Mouse (Mus musculus): ENCODE measurements around the gene Plekhn1. TPM values are rescaled to one million over a fixed set of nuclear protein-coding genes. Genes with fewer than 3 reads are reported as not detected.

The Plekhn1 gene
- polyA plus RNA-seq, 1 experiment from 2014 or later: 27.7 TPM

DNA sequence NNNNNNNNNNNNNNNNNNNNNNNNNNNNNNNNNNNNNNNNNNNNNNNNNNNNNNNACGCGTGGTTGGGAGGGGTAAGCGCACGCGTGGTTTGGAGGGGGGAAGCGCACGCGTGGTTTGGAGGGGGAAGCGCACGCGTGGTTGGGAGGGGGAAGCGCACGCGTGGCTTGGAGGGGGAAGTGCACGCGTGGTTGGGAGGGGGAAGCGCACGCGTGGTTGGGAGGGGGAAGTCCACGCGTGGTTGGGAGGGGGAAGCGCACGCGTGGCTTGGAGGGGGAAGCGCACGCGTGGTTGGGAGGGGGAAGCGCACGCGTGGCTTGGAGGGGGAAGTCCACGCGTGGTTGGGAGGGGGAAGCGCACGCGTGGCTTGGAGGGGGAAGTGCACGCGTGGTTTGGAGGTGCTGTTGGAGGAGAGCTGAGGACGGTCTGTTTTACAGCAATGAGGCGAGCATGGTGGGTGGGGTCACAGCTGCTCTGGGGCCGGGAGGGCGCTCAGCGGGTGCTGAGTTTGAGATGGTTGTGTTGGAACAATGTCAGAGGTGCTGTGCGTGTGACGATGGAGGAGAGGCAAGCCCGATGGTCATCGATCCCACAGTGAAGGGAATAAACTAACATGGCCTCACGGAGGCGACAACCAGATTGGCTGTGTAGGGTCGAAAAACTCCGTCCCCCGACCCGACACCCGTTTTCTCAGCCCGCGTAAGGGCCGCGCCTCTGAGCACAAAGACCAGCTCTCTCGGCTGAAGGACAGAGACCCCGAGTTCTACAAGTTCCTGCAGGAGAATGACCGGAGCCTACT is 2.2 kb upstream of the Plekhn1 start:
- 25% methylated on average over 55 of the region's 60 CpGs for WGBS
- Histone ChIP-seq H3K4me3 (replicated peaks; ENCODE audit: low read depth, low read length) (peak overlapping the region; percentile 89), H3K36me3 (ENCODE audit: control insufficient read depth, insufficient read depth, low read length) (peaks cover 62% of the 10 kb centered on the region), H3K27ac (replicated peaks; ENCODE audit: low read depth, low read length) (peak overlapping the region; percentile 87; the same call in 1 of the 2 replicates), H3K9ac (replicated peaks; ENCODE audit: low read length) (peak overlapping the region; percentile 73; the same call in 1 of the 2 replicates), H3K4me1 (ENCODE audit: control insufficient read depth, insufficient read depth, low read length) (peaks cover 13% of the 10 kb centered on the region), H3K27me3 (ENCODE audit: control insufficient read depth, insufficient read depth, low read length) (no peaks in the 10 kb centered on the region), H3K9me3 (ENCODE audit: control insufficient read depth, low read length) (no peaks in the 10 kb centered on the region), H3K4me2 (ENCODE audit: low read length) (peak overlapping the region; percentile 89)
- DNase-seq (peak; percentile 8), ATAC-seq (ENCODE audit: low FRiP score, low TSS enrichment) (no peak)

DNA sequence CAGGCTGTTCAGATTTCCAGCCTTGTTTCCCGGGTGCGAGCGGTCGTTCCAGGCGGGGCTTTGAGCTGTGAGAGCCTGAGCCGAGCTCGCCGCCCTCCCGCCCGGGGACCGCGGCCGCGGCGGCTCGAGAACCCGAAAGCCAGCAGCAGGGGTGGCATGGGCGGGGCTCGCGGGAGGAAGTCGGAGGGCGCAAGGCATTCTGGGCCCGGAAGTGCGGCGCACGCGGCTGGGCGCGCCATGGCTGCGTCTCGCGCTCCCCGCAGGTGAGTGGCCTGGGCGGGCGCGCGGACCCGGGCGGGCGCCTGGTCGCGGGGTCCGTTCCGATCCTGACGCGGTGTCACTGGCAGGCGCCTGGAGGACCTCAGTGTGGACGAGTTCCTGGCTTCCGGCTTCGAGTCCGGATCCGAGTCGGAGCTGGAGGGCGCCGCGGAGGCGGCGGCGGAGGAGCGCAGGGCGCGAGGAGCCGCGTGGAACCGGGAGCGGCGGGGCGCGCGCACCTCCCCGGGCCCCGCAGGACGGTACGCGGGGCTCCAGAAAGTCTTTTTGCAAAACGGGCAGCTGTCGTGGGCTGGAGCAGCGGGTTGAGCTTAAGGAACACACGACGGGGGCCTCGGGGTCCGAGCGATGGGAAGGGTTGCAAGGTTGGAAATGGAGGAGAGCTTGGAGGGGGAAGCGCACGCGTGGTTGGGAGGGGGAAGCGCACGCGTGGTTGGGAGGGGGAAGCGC is 1.3 kb upstream of the Plekhn1 start, which contains the start of gene Noc2l:
TSS of gene Noc2l (plus strand) at position 203 of the 726 bp plus-strand sequence.
- under 1% methylated on average over 90 of the region's 90 CpGs for WGBS

DNA sequence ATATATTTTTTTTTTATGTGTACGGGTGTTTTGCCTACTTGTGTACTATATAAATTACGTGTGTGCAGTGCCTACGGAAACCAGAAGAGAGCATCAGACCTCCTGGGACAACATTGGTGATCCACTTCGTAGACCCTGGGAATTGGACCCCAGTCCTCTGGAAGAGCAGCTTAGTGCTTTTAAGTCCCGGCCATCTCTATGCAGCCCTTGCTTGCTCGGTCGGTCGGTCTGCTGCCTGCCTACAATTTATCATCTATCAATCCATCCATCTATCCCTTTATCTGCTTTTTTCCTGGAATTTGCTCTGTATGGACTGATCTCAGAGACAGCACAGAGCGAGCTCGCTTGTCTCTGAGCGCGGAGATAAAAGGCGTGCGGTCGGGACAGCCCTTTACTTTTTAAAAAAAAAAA is 708 bp upstream of the Plekhn1 start:
- Histone ChIP-seq H3K27me3 (ENCODE audit: control insufficient read depth, insufficient read depth, low read length) (no peaks in the 10 kb centered on the region), H3K4me2 (ENCODE audit: low read length) (peak overlapping the region; percentile 89), H3K9ac (replicated peaks; ENCODE audit: low read length) (peak overlapping the region; percentile 73), H3K9me3 (ENCODE audit: control insufficient read depth, low read length) (no peaks in the 10 kb centered on the region), H3K4me1 (ENCODE audit: control insufficient read depth, insufficient read depth, low read length) (peaks cover 13% of the 10 kb centered on the region), H3K4me3 (replicated peaks; ENCODE audit: low read depth, low read length) (peak overlapping the region; percentile 89), H3K36me3 (ENCODE audit: control insufficient read depth, insufficient read depth, low read length) (peaks cover 62% of the 10 kb centered on the region), H3K27ac (replicated peaks; ENCODE audit: low read depth, low read length) (peak overlapping the region; percentile 87)
- DNase-seq: peak; percentile 83
- ATAC-seq (ENCODE audit: low FRiP score, low TSS enrichment): peak; percentile 28
- WGBS: 1% methylated on average over 15 of the region's 15 CpGs

More for the DNA sequence above, 1.3 kb upstream of the Plekhn1 start, which contains the start of gene Noc2l:
- DNase-seq (peak; percentile 97), ATAC-seq (ENCODE audit: low FRiP score, low TSS enrichment) (peak; percentile 89)
- Histone ChIP-seq H3K36me3 (ENCODE audit: control insufficient read depth, insufficient read depth, low read length) (peaks cover 62% of the 10 kb centered on the region), H3K9ac (replicated peaks; ENCODE audit: low read length) (peak within 1 kb of the TSS; percentile 73), H3K9me3 (ENCODE audit: control insufficient read depth, low read length) (no peaks in the 10 kb centered on the region), H3K4me1 (ENCODE audit: control insufficient read depth, insufficient read depth, low read length) (peaks cover 13% of the 10 kb centered on the region), H3K27me3 (ENCODE audit: control insufficient read depth, insufficient read depth, low read length) (no peaks in the 10 kb centered on the region), H3K4me3 (replicated peaks; ENCODE audit: low read depth, low read length) (peak within 1 kb of the TSS; percentile 89), H3K4me2 (ENCODE audit: low read length) (peak within 1 kb of the TSS; percentile 89), H3K27ac (replicated peaks; ENCODE audit: low read depth, low read length) (peak within 1 kb of the TSS; percentile 89)

DNA sequence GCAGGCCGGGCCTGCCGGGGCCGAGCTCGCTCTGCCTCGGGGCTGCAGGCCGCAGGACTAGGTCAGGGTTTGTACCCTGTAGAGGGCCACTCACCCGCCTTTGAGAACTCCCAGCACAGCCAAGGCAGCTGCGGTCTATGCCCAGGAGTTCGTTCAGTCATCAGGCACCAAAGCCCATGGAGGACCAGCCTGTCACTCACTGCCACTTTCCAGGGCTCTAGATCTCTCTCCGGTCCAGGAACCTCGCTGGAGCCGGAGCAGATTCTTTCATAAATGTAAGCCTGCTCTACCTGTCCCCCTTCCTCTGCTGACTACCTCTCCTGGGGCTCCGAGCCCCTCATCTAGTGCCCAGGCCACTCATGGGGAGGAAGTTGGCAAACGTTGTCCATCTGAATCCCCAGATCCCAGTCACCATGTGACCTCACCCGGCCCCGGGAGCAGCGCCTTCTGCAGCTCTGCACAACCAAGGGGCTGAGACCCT is 596 bp downstream of the Plekhn1 start:
- ATAC-seq (ENCODE audit: low FRiP score, low TSS enrichment): no peak; the same call in 1 of the 2 replicates
- Histone ChIP-seq H3K9ac (replicated peaks; ENCODE audit: low read length) (peak overlapping the region; percentile 73), H3K9me3 (ENCODE audit: control insufficient read depth, low read length) (no peaks in the 10 kb centered on the region), H3K4me3 (replicated peaks; ENCODE audit: low read depth, low read length) (peak overlapping the region; percentile 89), H3K4me2 (ENCODE audit: low read length) (peak overlapping the region; percentile 89), H3K27me3 (ENCODE audit: control insufficient read depth, insufficient read depth, low read length) (no peaks in the 10 kb centered on the region), H3K36me3 (ENCODE audit: control insufficient read depth, insufficient read depth, low read length) (peaks cover 62% of the 10 kb centered on the region), H3K27ac (replicated peaks; ENCODE audit: low read depth, low read length) (peak overlapping the region; percentile 89), H3K4me1 (ENCODE audit: control insufficient read depth, insufficient read depth, low read length) (peaks cover 13% of the 10 kb centered on the region)
- 3% methylated on average over 17 of the region's 17 CpGs for WGBS
- DNase-seq: peak; percentile 43

DNA sequence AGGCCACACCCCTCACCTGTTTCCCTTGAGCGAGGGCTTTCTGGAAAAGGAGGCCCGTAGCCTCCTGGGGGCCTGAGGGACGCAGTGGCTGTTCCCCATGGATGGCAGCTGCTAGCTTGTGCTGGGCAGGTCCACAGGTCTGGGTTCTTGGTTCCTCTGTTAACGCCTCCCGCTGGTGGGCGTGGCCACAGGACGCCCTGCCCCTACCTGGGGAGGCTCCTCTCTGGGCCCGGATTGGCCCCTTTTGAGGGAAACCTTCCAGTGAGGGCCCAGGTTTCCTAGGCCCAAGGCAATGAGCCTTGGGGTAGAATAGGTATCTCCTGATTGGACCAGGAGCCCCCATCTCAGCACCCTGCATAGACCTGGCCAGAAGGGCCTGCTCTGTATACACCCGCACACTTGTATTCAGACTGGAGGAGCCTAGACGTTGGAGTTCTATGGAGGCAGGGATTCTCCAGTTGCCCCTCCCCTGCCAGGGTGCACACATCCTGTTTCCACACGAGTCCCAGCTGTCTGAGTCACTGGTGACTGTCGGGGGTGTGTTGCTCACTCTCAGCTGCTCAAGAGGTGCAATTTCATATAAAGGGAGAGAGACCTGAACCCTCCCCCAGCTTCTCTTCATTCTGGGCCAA is 6.1 kb downstream of the Plekhn1 start:
- ATAC-seq (ENCODE audit: low FRiP score, low TSS enrichment): no peak
- 28% methylated on average over 12 of the region's 12 CpGs for WGBS
- Histone ChIP-seq H3K4me2 (ENCODE audit: low read length) (no peak overlapping the region), H3K4me1 (ENCODE audit: control insufficient read depth, insufficient read depth, low read length) (peaks cover 5% of the 10 kb centered on the region), H3K9ac (replicated peaks; ENCODE audit: low read length) (no peak overlapping the region), H3K27ac (replicated peaks; ENCODE audit: low read depth, low read length) (no peak overlapping the region), H3K36me3 (ENCODE audit: control insufficient read depth, insufficient read depth, low read length) (peaks cover 46% of the 10 kb centered on the region), H3K4me3 (replicated peaks; ENCODE audit: low read depth, low read length) (no peak overlapping the region), H3K9me3 (ENCODE audit: control insufficient read depth, low read length) (no peaks in the 10 kb centered on the region), H3K27me3 (ENCODE audit: control insufficient read depth, insufficient read depth, low read length) (no peaks in the 10 kb centered on the region)
- DNase-seq: no peak

DNA sequence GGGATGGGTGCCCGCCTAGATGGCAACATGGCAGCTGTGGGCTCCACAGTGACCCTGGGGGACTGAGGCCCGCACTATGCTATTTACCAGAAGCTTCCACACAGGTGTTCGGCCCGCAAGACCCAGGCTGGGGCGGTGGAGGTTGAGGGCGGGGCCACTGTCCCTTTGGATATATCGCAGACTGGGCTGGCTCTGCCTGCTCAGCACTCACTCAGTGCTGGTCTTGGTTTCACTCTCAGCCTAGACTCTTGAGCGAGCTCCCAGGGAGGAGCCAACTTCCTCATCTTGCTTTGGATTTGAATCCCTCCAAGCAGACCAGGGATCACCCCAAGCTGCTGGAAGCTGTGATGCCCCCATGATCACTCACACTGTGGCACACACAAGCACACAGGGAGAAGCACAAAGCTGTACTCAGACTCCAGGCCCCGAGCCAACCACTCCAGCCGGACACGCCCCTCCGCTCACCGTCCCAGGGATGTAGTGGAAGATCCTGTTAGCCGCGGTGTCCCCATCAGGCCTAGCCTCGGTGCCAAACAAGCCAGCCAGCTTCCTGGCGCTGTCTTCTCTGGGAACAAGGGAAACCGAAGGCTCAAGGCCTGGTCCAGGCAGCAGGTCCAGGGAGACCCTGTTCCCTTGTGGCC is 6.8 kb downstream of the Plekhn1 start:
- H3K36me3 ChIP-seq (ENCODE audit: control insufficient read depth, insufficient read depth, low read length): peaks cover 42% of the 10 kb centered on the region
- ATAC-seq (ENCODE audit: low FRiP score, low TSS enrichment) (no peak), DNase-seq (peak; percentile 21)
- no peaks in the 10 kb centered on the region for H3K4me1 ChIP-seq (ENCODE audit: control insufficient read depth, insufficient read depth, low read length)
- H3K4me3 ChIP-seq (replicated peaks; ENCODE audit: low read depth, low read length): no peak overlapping the region
- H3K27ac ChIP-seq (replicated peaks; ENCODE audit: low read depth, low read length): no peak overlapping the region
- no peaks in the 10 kb centered on the region for H3K27me3 ChIP-seq (ENCODE audit: control insufficient read depth, insufficient read depth, low read length)
- H3K9ac ChIP-seq (replicated peaks; ENCODE audit: low read length): no peak overlapping the region
- H3K4me2 ChIP-seq (ENCODE audit: low read length): no peak overlapping the region
- 32% methylated on average over 18 of the region's 18 CpGs for WGBS
- no peaks in the 10 kb centered on the region for H3K9me3 ChIP-seq (ENCODE audit: control insufficient read depth, low read length)

DNA sequence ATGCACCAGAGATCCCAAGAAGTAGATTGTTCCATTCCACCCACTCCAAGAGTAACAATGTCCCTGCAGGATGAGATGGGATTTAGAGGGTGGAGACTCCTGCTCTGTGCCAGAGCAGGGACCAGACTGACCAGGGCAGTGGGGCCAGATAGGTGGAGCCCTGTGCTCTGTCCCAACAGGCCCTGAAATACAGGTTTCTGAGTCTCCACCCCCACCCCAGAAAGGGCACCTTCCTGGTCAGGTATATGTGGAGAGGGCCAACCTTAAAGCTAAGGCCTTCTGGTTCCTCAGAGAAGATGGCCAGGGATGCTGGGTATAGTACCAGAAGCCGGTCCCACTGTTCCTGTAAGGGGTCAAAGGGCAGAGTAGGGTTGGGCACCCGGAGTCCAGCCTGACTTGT is 10.4 kb downstream of the Plekhn1 start:
- no peaks in the 10 kb centered on the region for H3K27me3 ChIP-seq (ENCODE audit: control insufficient read depth, insufficient read depth, low read length)
- no peak overlapping the region for H3K4me3 ChIP-seq (replicated peaks; ENCODE audit: low read depth, low read length)
- DNase-seq (no peak), ATAC-seq (ENCODE audit: low FRiP score, low TSS enrichment) (no peak)
- no peak overlapping the region for H3K4me2 ChIP-seq (ENCODE audit: low read length)
- H3K4me1 ChIP-seq (ENCODE audit: control insufficient read depth, insufficient read depth, low read length): no peaks in the 10 kb centered on the region
- 83% methylated on average over 2 of the region's 2 CpGs for WGBS
- H3K9me3 ChIP-seq (ENCODE audit: control insufficient read depth, low read length): no peaks in the 10 kb centered on the region
- H3K9ac ChIP-seq (replicated peaks; ENCODE audit: low read length): no peak overlapping the region
- no peak overlapping the region for H3K27ac ChIP-seq (replicated peaks; ENCODE audit: low read depth, low read length)
- peaks cover 6% of the 10 kb centered on the region for H3K36me3 ChIP-seq (ENCODE audit: control insufficient read depth, insufficient read depth, low read length)

DNA sequence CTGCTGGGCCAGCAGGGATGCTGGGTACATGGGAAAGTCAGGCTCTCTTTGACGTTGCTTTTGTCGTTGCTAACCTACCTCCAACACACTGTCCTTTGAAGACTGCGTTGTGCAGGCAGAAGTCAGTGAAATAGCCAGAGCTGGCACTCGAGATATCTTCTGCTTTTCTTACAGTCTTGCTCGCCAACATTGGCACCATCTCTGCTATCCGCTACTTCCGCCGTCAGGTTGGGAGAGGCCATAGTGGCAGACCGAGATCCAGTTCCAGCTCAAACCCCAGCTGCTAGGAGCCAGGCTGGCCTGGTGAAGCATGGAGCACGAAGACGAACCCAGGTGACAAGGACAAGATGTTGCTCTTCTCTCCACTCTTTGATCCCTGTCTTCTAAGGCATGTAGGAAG is 14.7 kb downstream of the Plekhn1 start:
- no peak overlapping the region for H3K4me2 ChIP-seq (ENCODE audit: low read length)
- 87% methylated on average over 11 of the region's 11 CpGs for WGBS
- no peaks in the 10 kb centered on the region for H3K27me3 ChIP-seq (ENCODE audit: control insufficient read depth, insufficient read depth, low read length)
- no peak overlapping the region for H3K9ac ChIP-seq (replicated peaks; ENCODE audit: low read length)
- H3K36me3 ChIP-seq (ENCODE audit: control insufficient read depth, insufficient read depth, low read length): 0 out of 2 replicates have a peak, but pooled peaks cover 2% of the 10 kb centered on the region
- DNase-seq (no peak), ATAC-seq (ENCODE audit: low FRiP score, low TSS enrichment) (no peak)
- H3K4me1 ChIP-seq (ENCODE audit: control insufficient read depth, insufficient read depth, low read length): no peaks in the 10 kb centered on the region
- no peak overlapping the region for H3K4me3 ChIP-seq (replicated peaks; ENCODE audit: low read depth, low read length)
- no peaks in the 10 kb centered on the region for H3K9me3 ChIP-seq (ENCODE audit: control insufficient read depth, low read length)
- no peak overlapping the region for H3K27ac ChIP-seq (replicated peaks; ENCODE audit: low read depth, low read length)
